Mouse (Mus musculus) midbrain, embryonic 14.5 days (tissue): Measurements from ENCODE around the gene Slc7a6. TPM values are rescaled to one million over a fixed set of nuclear protein-coding genes. Genes with fewer than 3 reads are reported as not detected.

Experiments
- polyA plus RNA-seq: library from polyadenylated mRNA; unstranded; fragments of >200 nt; fragmentation: Nextera tagmentation; extraction: Ambion mirVana; gene quantifications from 2 replicates; pipeline ENCODE4 v1.2.1, GENCODE M21; 2014

Slc7a6 gene
- polyA plus RNA-seq, 1 experiment from 2014 or later = 77.8 TPM

Other genes with a start within 250 kb of the Slc7a6 start
- 2.0 and 4.4 TPM in 2 replicates for gene Ctrl, start 235.0 kb upstream of the Slc7a6 start, polyA plus RNA-seq
- gene Psmb10, start 230.4 kb upstream of the Slc7a6 start, polyA plus RNA-seq = 50.7 and 67.8 TPM in 2 replicates
- gene Lcat, start 225.5 kb upstream of the Slc7a6 start, polyA plus RNA-seq = 1.0 and 1.5 TPM in 2 replicates
- gene Slc12a4, start 202.8 kb upstream of the Slc7a6 start, polyA plus RNA-seq = 3.7 and 5.2 TPM in 2 replicates
- gene Dpep3, start 189.4 kb upstream of the Slc7a6 start, polyA plus RNA-seq = not detected in 2 replicates
- gene Dus2, start 177.5 kb upstream of the Slc7a6 start, polyA plus RNA-seq = 23.1 and 23.2 TPM in 2 replicates
- gene Dpep2nb, start 162.9 kb upstream of the Slc7a6 start, polyA plus RNA-seq = not detected in 2 replicates
- gene Ddx28, start 157.0 kb upstream of the Slc7a6 start, polyA plus RNA-seq = 17.7 and 21.1 TPM in 2 replicates
- gene Nfatc3, start 110.0 kb upstream of the Slc7a6 start, polyA plus RNA-seq = 3.1 and 3.4 TPM in 2 replicates
- gene Esrp2, start 31.9 kb upstream of the Slc7a6 start, polyA plus RNA-seq = 0.25 TPM in 1 of 2 replicates, not detected in the other
- gene Pla2g15, start 18.5 kb upstream of the Slc7a6 start, polyA plus RNA-seq = 6.5 and 16.0 TPM in 2 replicates
- 32.3 and 32.9 TPM in 2 replicates for gene Slc7a6os, start 42.1 kb downstream of the Slc7a6 start, polyA plus RNA-seq
- gene Prmt7, start 42.1 kb downstream of the Slc7a6 start, polyA plus RNA-seq = 52.1 and 56.5 TPM in 2 replicates
- gene Smpd3, start 169.1 kb downstream of the Slc7a6 start, polyA plus RNA-seq = 44.1 and 45.2 TPM in 2 replicates
- 47.2 and 50.7 TPM in 2 replicates for gene Zfp90, start 246.5 kb downstream of the Slc7a6 start, polyA plus RNA-seq